Mouse (Mus musculus): Measurements from ENCODE around the gene Lrig3. TPM values are rescaled to one million over a fixed set of nuclear protein-coding genes. Genes with fewer than 3 reads are reported as not detected.
A peak's percentile ranks its signal among the peaks of the same experiment; 100 is the strongest.

The Lrig3 gene
- total RNA-seq, 2 experiments from 2014 or later, result 4.0 to 5.6 TPM

- DNase-seq (ENCODE audit: low spot score in 2 of 2), result no peak
Observed at GRCm38 (mm10) chr10:125961411-125962107, 4.4 kb upstream of the Lrig3 start.

- no peak for DNase-seq (ENCODE audit: low spot score in 2 of 2)
Observed at GRCm38 (mm10) chr10:125964709-125965108, 1.3 kb upstream of the Lrig3 start.

GRCm38 (mm10) chr10:125966481-125967251, 698 bp downstream of the Lrig3 start:
- no peak for DNase-seq (ENCODE audit: low spot score in 2 of 2)

GRCm38 (mm10) chr10:125967436-125968160, 1.6 kb downstream of the Lrig3 start:
- DNase-seq (ENCODE audit: low spot score in 2 of 2), result no peak

GRCm38 (mm10) chr10:125968191-125969132, 2.5 kb downstream of the Lrig3 start:
- DNase-seq (ENCODE audit: low spot score in 2 of 2), result no peak

- no peak for DNase-seq (ENCODE audit: low spot score in 2 of 2)
Observed at GRCm38 (mm10) chr10:125969133-125969490, 3.1 kb downstream of the Lrig3 start.

GRCm38 (mm10) chr10:125970031-125970430, 4.1 kb downstream of the Lrig3 start:
- DNase-seq (ENCODE audit: low spot score in 2 of 2), result no peak

GRCm38 (mm10) chr10:125970500-125970899, 4.5 kb downstream of the Lrig3 start:
- no peak for DNase-seq (ENCODE audit: low spot score in 2 of 2)

GRCm38 (mm10) chr10:125973726-125974125, 7.8 kb downstream of the Lrig3 start:
- no peak for DNase-seq (ENCODE audit: low spot score in 2 of 2)

- no peak for DNase-seq (ENCODE audit: low spot score in 2 of 2)
Observed at GRCm38 (mm10) chr10:125981938-125982337, 16.0 kb downstream of the Lrig3 start.

- no peak for DNase-seq (ENCODE audit: low spot score in 2 of 2)
Observed at GRCm38 (mm10) chr10:125984473-125985035, 18.6 kb downstream of the Lrig3 start.

GRCm38 (mm10) chr10:125985795-125986194, 19.8 kb downstream of the Lrig3 start:
- no peak for DNase-seq (ENCODE audit: low spot score in 2 of 2)

- no peak for DNase-seq (ENCODE audit: low spot score in 2 of 2)
Observed at GRCm38 (mm10) chr10:125986443-125986842, 20.5 kb downstream of the Lrig3 start.

GRCm38 (mm10) chr10:125987307-125987706, 21.3 kb downstream of the Lrig3 start:
- no peak for DNase-seq (ENCODE audit: low spot score in 2 of 2)

GRCm38 (mm10) chr10:125988037-125988436, 22.1 kb downstream of the Lrig3 start:
- no peak for DNase-seq (ENCODE audit: low spot score in 2 of 2)

- DNase-seq (ENCODE audit: low spot score in 2 of 2), result peak in 1 of 2 experiments; percentile 63
Observed at GRCm38 (mm10) chr10:125989890-125990289, 23.9 kb downstream of the Lrig3 start.

- DNase-seq (ENCODE audit: low spot score in 2 of 2), result no peak
Observed at GRCm38 (mm10) chr10:125990394-125990793, 24.4 kb downstream of the Lrig3 start.

GRCm38 (mm10) chr10:125991819-125992218, 25.9 kb downstream of the Lrig3 start:
- DNase-seq (ENCODE audit: low spot score in 2 of 2), result no peak

- peak in 1 of 2 experiments; percentile 36 for DNase-seq (ENCODE audit: low spot score in 2 of 2)
Observed at GRCm38 (mm10) chr10:125994855-125995254, 28.9 kb downstream of the Lrig3 start.

- DNase-seq (ENCODE audit: low spot score in 2 of 2), result no peak
Observed at GRCm38 (mm10) chr10:125995701-125996100, 29.7 kb downstream of the Lrig3 start.
